Mouse (Mus musculus): ENCODE measurements around the gene Flt4. TPM values are rescaled to one million over a fixed set of nuclear protein-coding genes. Genes with fewer than 3 reads are reported as not detected.
A peak's percentile ranks its signal among the peaks of the same experiment; 100 is the strongest.

The Flt4 gene
- polyA plus RNA-seq, 1 experiment from 2014 or later, result 2.4 TPM

- no peak for ATAC-seq (ENCODE audit: low read depth)
- Histone ChIP-seq H3K9me3 (no peaks in the 10 kb centered on the region), H3K36me3 (no peaks in the 10 kb centered on the region), H3K27ac (replicated peaks) (no peak overlapping the region), H3K4me3 (no peak overlapping the region), H3K27me3 (peaks cover 34% of the 10 kb centered on the region), H3K4me1 (replicated peaks) (no peaks in the 10 kb centered on the region), H3K9ac (no peak overlapping the region), H3K4me2 (no peak overlapping the region)
- 81% methylated on average over 8 of the region's 8 CpGs for WGBS
These were observed 9.4 kb downstream of the Flt4 start for GRCm38 (mm10) chr11:49618476-49618875.

- H3K27me3 ChIP-seq, result peaks cover 6% of the 10 kb centered on the region; the same call in 1 of the 2 replicates
- H3K4me2 ChIP-seq, result no peak overlapping the region
- H3K4me1 ChIP-seq (replicated peaks), result no peaks in the 10 kb centered on the region
- no peaks in the 10 kb centered on the region for H3K36me3 ChIP-seq
- 60% methylated on average over 5 of the region's 5 CpGs for WGBS
- ATAC-seq (ENCODE audit: low read depth), result no peak
- H3K27ac ChIP-seq (replicated peaks), result no peak overlapping the region
- H3K9ac ChIP-seq, result no peak overlapping the region
- no peaks in the 10 kb centered on the region for H3K9me3 ChIP-seq
- H3K4me3 ChIP-seq, result no peak overlapping the region
These were observed 12.9 kb downstream of the Flt4 start for GRCm38 (mm10) chr11:49621953-49622352.

GRCm38 (mm10) chr11:49624156-49624555 lies 15.1 kb downstream of the Flt4 start:
- Histone ChIP-seq H3K4me1 (replicated peaks) (no peaks in the 10 kb centered on the region), H3K9ac (no peak overlapping the region), H3K4me3 (no peak overlapping the region), H3K27me3 (no peaks in the 10 kb centered on the region), H3K9me3 (no peaks in the 10 kb centered on the region), H3K4me2 (no peak overlapping the region), H3K36me3 (no peaks in the 10 kb centered on the region), H3K27ac (replicated peaks) (no peak overlapping the region)
- WGBS, result 92% methylated on average over 3 of the region's 3 CpGs
- ATAC-seq (ENCODE audit: low read depth), result no peak

DNA sequence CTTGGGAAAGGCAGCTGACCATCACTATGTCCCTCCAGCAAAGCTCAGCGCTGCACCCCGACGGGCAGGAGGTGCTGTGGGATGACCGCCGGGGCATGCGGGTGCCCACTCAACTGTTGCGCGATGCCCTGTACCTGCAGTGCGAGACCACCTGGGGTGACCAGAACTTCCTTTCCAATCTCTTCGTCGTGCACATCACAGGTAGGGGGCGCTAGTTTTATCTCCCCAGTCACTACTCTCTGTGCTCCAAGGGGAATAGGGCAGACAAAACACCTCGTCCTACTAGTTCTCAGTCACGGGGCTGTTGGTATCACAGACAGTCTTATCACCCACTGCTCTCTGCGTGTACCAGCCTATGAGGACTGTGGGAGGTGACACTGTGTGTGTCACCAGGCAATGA lies 16.8 kb downstream of the Flt4 start:
- WGBS, result 69% methylated on average over 15 of the region's 15 CpGs
- Histone ChIP-seq H3K4me3 (no peak overlapping the region), H3K9ac (no peak overlapping the region), H3K36me3 (no peaks in the 10 kb centered on the region), H3K9me3 (no peaks in the 10 kb centered on the region), H3K4me2 (no peak overlapping the region), H3K27me3 (no peaks in the 10 kb centered on the region), H3K4me1 (replicated peaks) (no peaks in the 10 kb centered on the region), H3K27ac (replicated peaks) (no peak overlapping the region)
- no peak for ATAC-seq (ENCODE audit: low read depth)

DNA sequence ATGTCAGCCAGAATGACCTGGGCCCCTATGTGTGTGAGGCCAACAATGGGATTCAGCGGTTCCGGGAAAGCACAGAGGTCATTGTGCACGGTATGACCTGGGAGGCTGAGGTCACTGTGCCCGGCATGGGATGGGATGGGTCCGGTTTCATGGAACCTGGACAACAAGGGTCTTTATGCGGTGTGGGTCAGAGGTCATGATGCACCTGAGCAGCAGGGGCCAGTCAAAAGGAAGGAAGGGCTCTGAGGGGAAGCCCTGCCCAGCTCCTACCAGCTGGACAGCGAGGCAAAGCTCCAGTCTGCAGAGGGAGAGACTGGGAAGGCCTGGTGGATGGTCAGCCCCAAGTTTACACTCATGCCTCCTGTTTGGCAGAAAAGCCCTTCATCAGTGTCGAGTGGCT lies 17.7 kb downstream of the Flt4 start:
- no peaks in the 10 kb centered on the region for H3K36me3 ChIP-seq
- no peak overlapping the region for H3K4me2 ChIP-seq
- no peak for ATAC-seq (ENCODE audit: low read depth)
- peaks cover 1% of the 10 kb centered on the region; the same call in 1 of the 2 replicates for H3K27me3 ChIP-seq
- no peaks in the 10 kb centered on the region for H3K4me1 ChIP-seq (replicated peaks)
- no peak overlapping the region for H3K9ac ChIP-seq
- no peaks in the 10 kb centered on the region for H3K9me3 ChIP-seq
- H3K27ac ChIP-seq (replicated peaks), result no peak overlapping the region
- 77% methylated on average over 8 of the region's 8 CpGs for WGBS
- H3K4me3 ChIP-seq, result no peak overlapping the region

DNA sequence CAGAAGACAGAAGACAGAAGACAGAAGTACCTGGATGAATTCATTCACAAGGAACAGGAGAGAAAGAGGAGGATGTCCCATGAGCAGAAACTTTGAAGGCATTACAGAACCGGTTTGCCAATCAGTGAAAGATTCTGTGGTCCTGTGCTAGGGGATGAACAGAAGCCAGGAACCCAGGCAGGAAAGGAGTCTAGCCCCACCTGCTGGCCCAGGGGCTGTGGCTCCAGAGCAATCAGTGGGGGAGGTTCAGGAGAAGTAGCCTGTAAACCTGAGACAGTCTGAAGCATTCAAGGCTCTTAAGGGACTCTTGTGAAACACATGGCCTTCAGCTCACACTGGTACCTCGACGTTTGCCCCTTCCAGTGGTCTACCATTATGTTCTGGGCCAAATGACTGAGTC lies 22.1 kb downstream of the Flt4 start:
- Histone ChIP-seq H3K27ac (replicated peaks) (no peak overlapping the region), H3K4me2 (no peak overlapping the region), H3K9ac (no peak overlapping the region), H3K27me3 (peaks cover 45% of the 10 kb centered on the region), H3K9me3 (no peaks in the 10 kb centered on the region), H3K36me3 (no peaks in the 10 kb centered on the region), H3K4me1 (replicated peaks) (peaks cover 12% of the 10 kb centered on the region), H3K4me3 (no peak overlapping the region)
- 33% methylated on average over 3 of the region's 3 CpGs for WGBS
- ATAC-seq (ENCODE audit: low read depth), result no peak

- Histone ChIP-seq H3K27ac (replicated peaks) (no peak overlapping the region), H3K4me3 (no peak overlapping the region), H3K36me3 (no peaks in the 10 kb centered on the region), H3K9me3 (no peaks in the 10 kb centered on the region), H3K4me2 (no peak overlapping the region), H3K4me1 (replicated peaks) (peaks cover 17% of the 10 kb centered on the region), H3K27me3 (peaks cover 56% of the 10 kb centered on the region), H3K9ac (no peak overlapping the region)
- WGBS, result 72% methylated on average over 2 of the region's 2 CpGs
- no peak for ATAC-seq (ENCODE audit: low read depth)
These were observed 23.2 kb downstream of the Flt4 start for GRCm38 (mm10) chr11:49632256-49632655.

- no peaks in the 10 kb centered on the region for H3K36me3 ChIP-seq
- H3K9me3 ChIP-seq, result no peaks in the 10 kb centered on the region
- ATAC-seq (ENCODE audit: low read depth), result no peak
- H3K4me3 ChIP-seq, result peak overlapping the region; percentile 23
- no peak overlapping the region for H3K9ac ChIP-seq
- peaks cover 17% of the 10 kb centered on the region for H3K4me1 ChIP-seq (replicated peaks)
- WGBS, result 12% methylated on average over 22 of the region's 22 CpGs
- peaks cover 65% of the 10 kb centered on the region for H3K27me3 ChIP-seq
- no peak overlapping the region for H3K27ac ChIP-seq (replicated peaks)
- H3K4me2 ChIP-seq, result peak overlapping the region; percentile 47
These were observed 25.0 kb downstream of the Flt4 start for GRCm38 (mm10) chr11:49634101-49634500.

DNA sequence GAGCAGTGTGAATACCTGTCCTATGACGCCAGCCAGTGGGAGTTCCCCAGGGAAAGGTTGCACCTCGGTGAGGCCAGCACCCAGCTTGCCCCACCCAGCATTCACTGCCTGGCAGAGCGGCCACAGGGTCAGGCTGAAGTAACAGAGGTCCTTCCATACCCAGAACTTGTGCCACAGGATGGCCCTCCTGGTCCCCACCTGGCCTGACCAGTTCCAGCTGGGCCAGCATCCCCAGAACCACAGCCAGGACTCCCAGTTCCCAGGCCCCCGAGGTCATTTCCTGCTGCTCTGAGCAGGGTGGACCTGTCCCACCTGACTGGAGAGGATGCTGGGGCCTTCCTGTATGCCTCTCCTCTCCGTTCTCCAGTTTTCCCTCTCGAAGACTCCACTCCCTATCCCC lies 26.6 kb downstream of the Flt4 start:
- H3K9me3 ChIP-seq, result no peaks in the 10 kb centered on the region

DNA sequence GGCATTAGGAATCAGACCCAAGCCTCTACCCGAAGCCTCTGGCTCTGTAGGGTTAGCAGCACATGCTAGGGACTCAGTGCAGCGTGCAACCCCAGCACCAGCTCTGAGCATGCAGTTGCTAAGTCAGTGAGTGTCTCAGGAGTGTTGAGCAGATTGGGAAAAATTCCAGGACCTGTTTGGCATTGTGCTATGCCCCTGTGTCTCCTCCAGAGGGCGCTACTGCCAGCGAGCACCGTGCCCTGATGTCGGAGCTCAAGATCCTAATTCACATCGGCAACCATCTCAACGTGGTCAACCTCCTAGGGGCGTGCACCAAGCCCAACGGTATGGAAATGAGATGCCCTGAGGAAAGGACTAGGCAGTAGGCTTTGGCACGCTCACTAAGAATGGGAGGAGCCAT lies 27.4 kb downstream of the Flt4 start:
- Histone ChIP-seq H3K9ac (no peak overlapping the region), H3K4me2 (0 out of 2 replicates have a peak overlapping the region, but pooled peaks have one; percentile 13), H3K27ac (replicated peaks) (no peak overlapping the region), H3K4me3 (no peak overlapping the region), H3K4me1 (replicated peaks) (peaks cover 17% of the 10 kb centered on the region), H3K36me3 (no peaks in the 10 kb centered on the region), H3K27me3 (peaks cover 65% of the 10 kb centered on the region), H3K9me3 (no peaks in the 10 kb centered on the region)
- 3% methylated on average over 11 of the region's 11 CpGs for WGBS
- ATAC-seq (ENCODE audit: low read depth), result no peak

More for the DNA sequence above, 26.6 kb downstream of the Flt4 start:
- 73% methylated on average over 6 of the region's 6 CpGs for WGBS
- H3K9ac ChIP-seq, result no peak overlapping the region
- H3K4me2 ChIP-seq, result no peak overlapping the region
- H3K4me1 ChIP-seq (replicated peaks), result peaks cover 17% of the 10 kb centered on the region
- H3K36me3 ChIP-seq, result no peaks in the 10 kb centered on the region
- H3K4me3 ChIP-seq, result no peak overlapping the region
- peaks cover 65% of the 10 kb centered on the region for H3K27me3 ChIP-seq
- no peak for ATAC-seq (ENCODE audit: low read depth)
- no peak overlapping the region for H3K27ac ChIP-seq (replicated peaks)

GRCm38 (mm10) chr11:49645677-49646076 lies 36.6 kb downstream of the Flt4 start:
- no peak overlapping the region for H3K4me2 ChIP-seq
- no peaks in the 10 kb centered on the region for H3K36me3 ChIP-seq
- 62% methylated on average over 8 of the region's 8 CpGs for WGBS
- H3K27me3 ChIP-seq, result no peaks in the 10 kb centered on the region
- 0 out of 2 replicates have a peak, but pooled peaks have one; percentile 8 for ATAC-seq (ENCODE audit: low read depth)
- H3K4me3 ChIP-seq, result no peak overlapping the region
- H3K9ac ChIP-seq, result no peak overlapping the region
- 0 out of 2 replicates have a peak, but pooled peaks cover 3% of the 10 kb centered on the region for H3K4me1 ChIP-seq (replicated peaks)
- no peak overlapping the region for H3K27ac ChIP-seq (replicated peaks)
- H3K9me3 ChIP-seq, result no peaks in the 10 kb centered on the region

DNA sequence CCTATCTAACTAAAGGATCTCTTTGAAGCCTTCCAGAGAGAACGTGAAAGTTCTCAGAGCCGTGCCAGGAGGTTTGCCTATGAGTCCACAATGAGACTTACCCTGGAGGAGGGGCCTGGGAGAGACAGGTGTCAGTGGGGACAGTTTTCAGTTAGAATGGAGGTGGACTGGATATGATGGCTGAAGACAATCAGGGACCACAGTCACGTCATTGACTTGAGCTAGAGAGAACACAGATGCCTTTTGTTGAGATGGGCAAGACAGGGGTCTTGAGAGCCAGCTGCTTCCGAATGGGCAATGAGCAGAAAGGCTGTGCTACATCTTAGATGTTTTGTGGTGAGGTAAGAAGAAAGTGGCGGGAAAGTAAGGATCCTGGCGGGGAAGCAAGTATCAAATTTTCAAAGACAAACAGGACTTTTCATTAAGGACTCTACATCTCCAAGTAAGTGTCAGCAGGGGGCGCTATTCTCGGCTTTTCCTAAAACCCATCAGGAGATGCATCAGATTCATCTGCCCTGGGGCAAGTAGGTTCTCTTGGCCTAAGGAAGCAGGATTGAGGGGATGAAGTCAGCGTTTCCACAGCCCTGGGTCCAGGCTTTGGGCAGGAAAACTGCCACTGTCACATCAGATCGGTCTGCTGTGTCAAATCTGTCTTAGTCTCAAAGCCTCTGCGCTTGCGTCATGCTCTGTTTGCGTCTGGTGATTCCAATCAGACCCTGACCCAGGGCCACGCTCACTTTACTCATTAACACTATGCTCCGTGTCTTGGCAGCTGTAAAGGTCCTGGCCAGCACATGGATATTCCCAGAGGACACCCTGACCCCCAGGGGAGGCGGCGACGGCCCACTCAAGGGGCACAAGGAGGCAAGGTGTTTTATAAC lies 41.3 kb downstream of the Flt4 start:
- 67% methylated on average over 18 of the region's 18 CpGs for WGBS
- H3K4me2 ChIP-seq, result no peak overlapping the region
- no peak overlapping the region for H3K9ac ChIP-seq
- peaks cover 7% of the 10 kb centered on the region; the same call in 1 of the 2 replicates for H3K4me1 ChIP-seq (replicated peaks)
- ATAC-seq (ENCODE audit: low read depth), result no peak
- H3K4me3 ChIP-seq, result no peak overlapping the region
- no peaks in the 10 kb centered on the region for H3K27me3 ChIP-seq
- H3K9me3 ChIP-seq, result no peaks in the 10 kb centered on the region
- no peak overlapping the region for H3K27ac ChIP-seq (replicated peaks)
- no peaks in the 10 kb centered on the region for H3K36me3 ChIP-seq
